Mouse (Mus musculus) embryonic facial prominence, embryonic 13.5 days (tissue): ENCODE measurements around the gene Smtnl1. TPM values are rescaled to one million over a fixed set of nuclear protein-coding genes. Genes with fewer than 3 reads are reported as not detected.
A peak's percentile ranks its signal among the peaks of the same experiment; 100 is the strongest.

ENCODE experiments used
- ATAC-seq: fragments of 200-750 bp; cut with Nextera tagmentation; 2 replicates; pipeline ENCODE4 v1.8.0; 2017; ENCODE audit warnings: low read depth; ENCODE audit not compliant: insufficient number of reproducible peaks, insufficient read depth, low FRiP score, low TSS enrichment
- H3K27ac ChIP-seq: fragments of 300-500 bp; sonication (generic); 2 replicates; pipeline ENCODE4 v1.5.1; 2015; ENCODE audit warnings: moderate library complexity, mild to moderate bottlenecking, inconsistent platforms
- H3K27me3 ChIP-seq: fragments of 300-500 bp; sonication (generic); 2 replicates; pipeline ENCODE4 v1.6.1; 2015; ENCODE audit warnings: mild to moderate bottlenecking, inconsistent platforms
- H3K36me3 ChIP-seq: fragments of 300-500 bp; sonication (generic); 2 replicates; pipeline ENCODE4 v1.6.1; 2015; ENCODE audit warnings: mild to moderate bottlenecking, inconsistent platforms
- H3K4me1 ChIP-seq: fragments of 300-500 bp; sonication (generic); 2 replicates; pipeline ENCODE4 v1.6.1; 2015; ENCODE audit warnings: inconsistent platforms
- H3K4me2 ChIP-seq: fragments of 300-500 bp; sonication (generic); 2 replicates; pipeline ENCODE4 v1.6.1; 2015; ENCODE audit warnings: moderate library complexity, mild to moderate bottlenecking, inconsistent platforms
- H3K4me3 ChIP-seq: fragments of 300-500 bp; sonication (generic); 2 replicates; pipeline ENCODE4 v1.5.1; 2015; ENCODE audit warnings: mild to moderate bottlenecking, inconsistent platforms
- H3K9ac ChIP-seq: fragments of 300-500 bp; sonication (generic); 2 replicates; pipeline ENCODE4 v1.6.1; 2015; ENCODE audit warnings: mild to moderate bottlenecking, inconsistent platforms
- H3K9me3 ChIP-seq: fragments of 300-500 bp; sonication (generic); 2 replicates; pipeline ENCODE4 v1.6.1; 2016; ENCODE audit warnings: inconsistent platforms
- WGBS: fragments of 180-500 bp; shearing (Covaris S2); methylation state at CpG from one replicate; pipeline ENCODE4 v1.1.7; 2015; ENCODE audit warnings: mixed read lengths; 5-methylcytosine and 5-hydroxymethylcytosine counted together
- polyA plus RNA-seq: library from polyadenylated mRNA; unstranded; fragments of >200 nt; fragmentation: Nextera tagmentation; extraction: Ambion mirVana; gene quantifications from 2 replicates; pipeline ENCODE4 v1.2.1, GENCODE M21; 2015

The Smtnl1 gene
- polyA plus RNA-seq, 1 experiment from 2014 or later = 0.18 TPM

- H3K4me2 ChIP-seq = peak overlapping the region; percentile 94; the same call in 1 of the 2 replicates
- H3K4me1 ChIP-seq = peaks cover 30% of the 10 kb centered on the region
- no peaks in the 10 kb centered on the region for H3K36me3 ChIP-seq
- no peak for ATAC-seq
- peaks cover 10% of the 10 kb centered on the region for H3K27me3 ChIP-seq
- no peaks in the 10 kb centered on the region for H3K9me3 ChIP-seq
- WGBS = 22% methylated on average over 9 of the region's 9 CpGs
- H3K4me3 ChIP-seq = peak overlapping the region; percentile 71; the same call in 1 of the 2 replicates
- no peak overlapping the region for H3K27ac ChIP-seq
- H3K9ac ChIP-seq = no peak overlapping the region
These were observed 15.6 kb upstream of the Smtnl1 start for GRCm38 (mm10) chr2:84837817-84838592.

- WGBS = 68% methylated on average over 8 of the region's 8 CpGs
- Histone ChIP-seq H3K27me3 (peaks cover 10% of the 10 kb centered on the region), H3K27ac (no peak overlapping the region), H3K9ac (no peak overlapping the region), H3K4me3 (no peak overlapping the region), H3K36me3 (no peaks in the 10 kb centered on the region), H3K4me2 (no peak overlapping the region), H3K9me3 (no peaks in the 10 kb centered on the region), H3K4me1 (peaks cover 28% of the 10 kb centered on the region)
- no peak for ATAC-seq
These were observed 14.7 kb upstream of the Smtnl1 start for GRCm38 (mm10) chr2:84837107-84837506.

GRCm38 (mm10) chr2:84831666-84832391, 9.4 kb upstream of the Smtnl1 start:
- H3K9ac ChIP-seq = peak overlapping the region; percentile 11; the same call in 1 of the 2 replicates
- 37% methylated on average over 10 of the region's 10 CpGs for WGBS
- H3K27ac ChIP-seq = no peak overlapping the region

GRCm38 (mm10) chr2:84827283-84827920, 5.0 kb upstream of the Smtnl1 start:
- Histone ChIP-seq H3K4me3 (peak overlapping the region; percentile 90), H3K36me3 (peaks cover 13% of the 10 kb centered on the region), H3K27ac (no peak overlapping the region), H3K4me2 (peak overlapping the region; percentile 93), H3K9me3 (no peaks in the 10 kb centered on the region), H3K27me3 (no peaks in the 10 kb centered on the region), H3K4me1 (peaks cover 21% of the 10 kb centered on the region), H3K9ac (peak overlapping the region; percentile 76)
- no peak for ATAC-seq
- under 1% methylated on average over 29 of the region's 29 CpGs for WGBS

More at GRCm38 (mm10) chr2:84831666-84832391, 9.4 kb upstream of the Smtnl1 start:
- H3K4me2 ChIP-seq = no peak overlapping the region
- peaks cover 13% of the 10 kb centered on the region for H3K4me1 ChIP-seq
- H3K27me3 ChIP-seq = 0 out of 2 replicates have a peak, but pooled peaks cover 4% of the 10 kb centered on the region
- H3K4me3 ChIP-seq = no peak overlapping the region
- no peaks in the 10 kb centered on the region for H3K9me3 ChIP-seq
- H3K36me3 ChIP-seq = peaks cover 13% of the 10 kb centered on the region
- ATAC-seq = peak; percentile 63

- no peaks in the 10 kb centered on the region for H3K27me3 ChIP-seq
- WGBS = under 1% methylated on average over 34 of the region's 34 CpGs
- peak within 1 kb of the TSS; percentile 90 for H3K4me3 ChIP-seq
- H3K4me1 ChIP-seq = peaks cover 18% of the 10 kb centered on the region
- peak within 1 kb of the TSS; percentile 93 for H3K4me2 ChIP-seq
- peak within 1 kb of the TSS; percentile 76 for H3K9ac ChIP-seq
- H3K9me3 ChIP-seq = no peaks in the 10 kb centered on the region
- H3K27ac ChIP-seq = peak within 1 kb of the TSS; percentile 45
- H3K36me3 ChIP-seq = peaks cover 13% of the 10 kb centered on the region
- peak; percentile 83 for ATAC-seq
These were observed 4.2 kb upstream of the Smtnl1 start, which contains the start of gene Timm10 for GRCm38 (mm10) chr2:84826488-84827282. TSS of gene Timm10 (plus strand) at chr2:84826997.

- Histone ChIP-seq H3K27me3 (no peaks in the 10 kb centered on the region; the same call in 1 of the 2 replicates), H3K9me3 (no peaks in the 10 kb centered on the region), H3K36me3 (no peaks in the 10 kb centered on the region), H3K4me2 (no peak overlapping the region), H3K27ac (no peak overlapping the region), H3K4me3 (no peak overlapping the region), H3K4me1 (peaks cover 17% of the 10 kb centered on the region), H3K9ac (no peak overlapping the region)
- 27% methylated on average over 2 of the region's 2 CpGs for WGBS
- ATAC-seq = no peak
These were observed 785 bp upstream of the Smtnl1 start for GRCm38 (mm10) chr2:84823237-84823636.

- H3K9me3 ChIP-seq = no peaks in the 10 kb centered on the region
- peaks cover 6% of the 10 kb centered on the region; the same call in 1 of the 2 replicates for H3K4me1 ChIP-seq
- H3K27ac ChIP-seq = no peak overlapping the region
- H3K4me3 ChIP-seq = no peak overlapping the region
- H3K4me2 ChIP-seq = no peak overlapping the region
- WGBS = 55% methylated on average over 3 of the region's 3 CpGs
- ATAC-seq = no peak
- no peak overlapping the region for H3K9ac ChIP-seq
- no peaks in the 10 kb centered on the region for H3K36me3 ChIP-seq
- no peaks in the 10 kb centered on the region; the same call in 1 of the 2 replicates for H3K27me3 ChIP-seq
These were observed 2.6 kb downstream of the Smtnl1 start for GRCm38 (mm10) chr2:84819861-84820260.

- peaks cover 15% of the 10 kb centered on the region for H3K4me1 ChIP-seq
- WGBS = 73% methylated on average over 6 of the region's 6 CpGs
These were observed 9.8 kb downstream of the Smtnl1 start for GRCm38 (mm10) chr2:84812676-84813075.

GRCm38 (mm10) chr2:84811880-84812279, 10.6 kb downstream of the Smtnl1 start:
- H3K4me1 ChIP-seq = peaks cover 15% of the 10 kb centered on the region
- H3K9ac ChIP-seq = no peak overlapping the region
- H3K36me3 ChIP-seq = peaks cover 5% of the 10 kb centered on the region
- no peak overlapping the region for H3K4me2 ChIP-seq
- H3K27me3 ChIP-seq = no peaks in the 10 kb centered on the region
- H3K9me3 ChIP-seq = no peaks in the 10 kb centered on the region
- no peak overlapping the region for H3K27ac ChIP-seq
- H3K4me3 ChIP-seq = no peak overlapping the region
- no peak for ATAC-seq
- WGBS = 70% methylated on average over 7 of the region's 7 CpGs

More at GRCm38 (mm10) chr2:84812676-84813075, 9.8 kb downstream of the Smtnl1 start:
- H3K27ac ChIP-seq = no peak overlapping the region
- no peaks in the 10 kb centered on the region for H3K27me3 ChIP-seq
- no peak overlapping the region for H3K4me2 ChIP-seq
- H3K9ac ChIP-seq = no peak overlapping the region
- peaks cover 5% of the 10 kb centered on the region for H3K36me3 ChIP-seq
- no peak for ATAC-seq
- H3K9me3 ChIP-seq = no peaks in the 10 kb centered on the region
- H3K4me3 ChIP-seq = no peak overlapping the region

GRCm38 (mm10) chr2:84810886-84811577, 11.4 kb downstream of the Smtnl1 start:
- no peaks in the 10 kb centered on the region for H3K9me3 ChIP-seq
- 30% methylated on average over 26 of the region's 26 CpGs for WGBS
- H3K27ac ChIP-seq = peak overlapping the region; percentile 60
- 0 out of 2 replicates have a peak overlapping the region, but pooled peaks have one; percentile 44 for H3K9ac ChIP-seq
- no peaks in the 10 kb centered on the region for H3K27me3 ChIP-seq
- peaks cover 15% of the 10 kb centered on the region for H3K4me1 ChIP-seq
- ATAC-seq = peak; percentile 52
- H3K4me2 ChIP-seq = peak overlapping the region; percentile 56
- H3K4me3 ChIP-seq = peak overlapping the region; percentile 28
- peaks cover 5% of the 10 kb centered on the region for H3K36me3 ChIP-seq
